Mouse (Mus musculus) lung, embryonic 14.5 days (tissue): ENCODE results near the gene Ifi208. TPM values are rescaled to one million over a fixed set of nuclear protein-coding genes. Genes with fewer than 3 reads are reported as not detected.
"Not testable (repeated sequence)": the region's sequence is repeated elsewhere in the genome, so short reads cannot be mapped to it uniquely, and the experiment has no call there.

Experiments
- ATAC-seq: fragments of 200-750 bp; cut with Nextera tagmentation; 2 replicates; pipeline ENCODE4 v1.8.0; 2017; ENCODE audit warnings: mild to moderate bottlenecking, moderate TSS enrichment, moderate library complexity; ENCODE audit not compliant: insufficient read depth
- DNase-seq: peaks from one replicate; pipeline ENCODE4 v3.0.0-alpha.2; 2015
- H3K27ac ChIP-seq: fragments of 300-500 bp; sonication (generic); 2 replicates; pipeline ENCODE4 v1.5.1; 2014; ENCODE audit warnings: low read depth, mild to moderate bottlenecking, moderate library complexity
- H3K27me3 ChIP-seq: fragments of 300-500 bp; sonication (generic); 2 replicates; pipeline ENCODE4 v1.6.1; 2014; ENCODE audit warnings: low read length, control low read depth; ENCODE audit not compliant: insufficient read depth
- H3K36me3 ChIP-seq: fragments of 300-500 bp; sonication (generic); 2 replicates; pipeline ENCODE4 v1.6.1; 2014; ENCODE audit warnings: control low read depth; ENCODE audit not compliant: insufficient read depth
- H3K4me1 ChIP-seq: fragments of 300-500 bp; sonication (generic); 2 replicates; pipeline ENCODE4 v1.6.1; 2014; ENCODE audit warnings: antibody characterized with exemption, control low read depth; ENCODE audit not compliant: insufficient read depth
- H3K4me2 ChIP-seq: fragments of 300-500 bp; sonication (generic); 2 replicates; pipeline ENCODE4 v1.6.1; 2014; ENCODE audit warnings: mild to moderate bottlenecking
- H3K4me3 ChIP-seq: fragments of 300-500 bp; sonication (generic); 2 replicates; pipeline ENCODE4 v1.5.1; 2014; ENCODE audit warnings: low read depth, low read length
- H3K9ac ChIP-seq: fragments of 300-500 bp; sonication (generic); 2 replicates; pipeline ENCODE4 v1.6.1; 2014
- H3K9me3 ChIP-seq: fragments of 300-500 bp; sonication (generic); 2 replicates; pipeline ENCODE4 v1.6.1; 2016; ENCODE audit warnings: low read depth, low read length, control low read depth
- CTCF ChIP-seq: IDR thresholded peaks from 2 replicates; pipeline ENCODE4 v1.5.1; 2016; ENCODE audit warnings: antibody characterized with exemption, low read depth
- WGBS: fragments of 180-500 bp; shearing (Covaris S2); extraction: QIAGEN DNeasy Blood & Tissue Kit; methylation state at CpG from one replicate; pipeline ENCODE4 v1.1.7; 2014; 5-methylcytosine and 5-hydroxymethylcytosine counted together
- microRNA-seq: library from miRNA; unstranded; fragments of <30 nt; microRNA quantifications from one replicate; pipeline ENCODE4, GENCODE M21; 2016; ENCODE audit warnings: borderline number of aligned reads
- polyA plus RNA-seq: library from polyadenylated mRNA; unstranded; fragments of >200 nt; fragmentation: Nextera tagmentation; extraction: Ambion mirVana; gene quantifications from 2 replicates; pipeline ENCODE4 v1.2.1, GENCODE M21; 2014

The Ifi208 gene
- polyA plus RNA-seq, 1 experiment from 2014 or later, result 0.05 TPM

DNA sequence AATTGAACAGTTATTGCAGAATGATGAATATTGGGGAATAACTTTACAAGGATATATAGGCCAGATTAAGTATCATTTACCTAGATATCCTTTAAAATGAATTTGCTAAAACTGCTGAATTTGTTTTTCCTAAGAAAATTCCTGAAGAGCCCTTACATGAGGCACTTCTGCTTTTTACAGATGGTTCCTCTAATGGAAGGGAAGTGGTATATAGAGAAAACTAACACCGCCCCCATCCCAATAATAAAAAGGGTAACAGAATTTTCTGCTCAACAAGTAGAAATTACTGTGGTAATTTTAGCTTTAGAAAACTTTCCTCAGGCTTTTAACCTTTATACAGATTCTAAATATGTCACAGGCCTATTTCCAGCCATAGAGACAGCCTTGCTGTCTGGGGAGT is 20.8 kb downstream of the Ifi208 start:
- no peaks in the 10 kb centered on the region for H3K4me1 ChIP-seq
- H3K9me3 ChIP-seq, result no peaks in the 10 kb centered on the region
- no peak overlapping the region for H3K4me3 ChIP-seq
- no peak overlapping the region for H3K4me2 ChIP-seq
- no peak for TF ChIP-seq CTCF
- ATAC-seq (no peak), DNase-seq (no peak)
- no peaks in the 10 kb centered on the region for H3K27me3 ChIP-seq
- 88% methylated on average over 1 of the region's 1 CpGs for WGBS
- H3K9ac ChIP-seq, result no peak overlapping the region
- H3K27ac ChIP-seq, result no peak overlapping the region
- no peaks in the 10 kb centered on the region for H3K36me3 ChIP-seq

- Histone ChIP-seq H3K9ac (no peak overlapping the region), H3K9me3 (no peaks in the 10 kb centered on the region)
- ATAC-seq, result no peak
Measured at GRCm38 (mm10) chr1:173733219-173733618, 59.7 kb downstream of the Ifi208 start.

GRCm38 (mm10) chr1:173735015-173735414 is 61.5 kb downstream of the Ifi208 start:
- not testable (repeated sequence) for DNase-seq, H3K36me3 ChIP-seq, H3K27me3 ChIP-seq, H3K9ac ChIP-seq, H3K4me1 ChIP-seq, ATAC-seq, H3K4me2 ChIP-seq, H3K9me3 ChIP-seq, H3K4me3 ChIP-seq, H3K27ac ChIP-seq
- WGBS, result 86% methylated on average over 4 of the region's 4 CpGs

More at GRCm38 (mm10) chr1:173733219-173733618, 59.7 kb downstream of the Ifi208 start:
- peak; percentile 49 for DNase-seq
- Histone ChIP-seq H3K27me3 (no peaks in the 10 kb centered on the region), H3K36me3 (no peaks in the 10 kb centered on the region), H3K4me3 (no peak overlapping the region), H3K4me2 (no peak overlapping the region), H3K4me1 (no peaks in the 10 kb centered on the region), H3K27ac (no peak overlapping the region)
- TF ChIP-seq CTCF, result no peak
- 9% methylated on average over 7 of the region's 7 CpGs for WGBS

- H3K27me3 ChIP-seq, result no peaks in the 10 kb centered on the region
- ATAC-seq (no peak), DNase-seq (peak; percentile 1)
- no peak overlapping the region for H3K4me2 ChIP-seq
- no peaks in the 10 kb centered on the region for H3K36me3 ChIP-seq
- no peak for TF ChIP-seq CTCF
- no peak overlapping the region for H3K27ac ChIP-seq
- H3K9me3 ChIP-seq, result no peaks in the 10 kb centered on the region
- H3K4me1 ChIP-seq, result no peaks in the 10 kb centered on the region
- no peak overlapping the region for H3K9ac ChIP-seq
- no peak overlapping the region for H3K4me3 ChIP-seq
- 57% methylated on average over 2 of the region's 2 CpGs for WGBS
Measured at GRCm38 (mm10) chr1:173736986-173737385, 63.5 kb downstream of the Ifi208 start.

- ATAC-seq, result no peak
- H3K27ac ChIP-seq, result no peak overlapping the region
Measured at GRCm38 (mm10) chr1:173740537-173740936, 67.1 kb downstream of the Ifi208 start.

GRCm38 (mm10) chr1:173741656-173742055 is 68.2 kb downstream of the Ifi208 start, which contains the start of gene Ifi207:
Gene Ifi207 (minus strand): TSS chr1:173741747.
- no peaks in the 10 kb centered on the region for H3K9me3 ChIP-seq
- H3K4me1 ChIP-seq, result no peaks in the 10 kb centered on the region
- H3K9ac ChIP-seq, result no peak within 1 kb of the TSS
- no peak within 1 kb of the TSS for H3K4me3 ChIP-seq
- no peaks in the 10 kb centered on the region for H3K36me3 ChIP-seq
- 71% methylated on average over 4 of the region's 4 CpGs for WGBS
- no peak for ATAC-seq
- H3K27me3 ChIP-seq, result no peaks in the 10 kb centered on the region
- DNase-seq, result no peak
- no peak within 1 kb of the TSS for H3K27ac ChIP-seq
- H3K4me2 ChIP-seq, result no peak within 1 kb of the TSS
- TF ChIP-seq CTCF, result no peak

More at GRCm38 (mm10) chr1:173740537-173740936, 67.1 kb downstream of the Ifi208 start:
- no peak for TF ChIP-seq CTCF
- DNase-seq, result no peak
- Histone ChIP-seq H3K27me3 (no peaks in the 10 kb centered on the region), H3K4me1 (no peaks in the 10 kb centered on the region), H3K9ac (no peak overlapping the region), H3K4me2 (no peak overlapping the region), H3K9me3 (no peaks in the 10 kb centered on the region), H3K4me3 (no peak overlapping the region), H3K36me3 (no peaks in the 10 kb centered on the region)

DNA sequence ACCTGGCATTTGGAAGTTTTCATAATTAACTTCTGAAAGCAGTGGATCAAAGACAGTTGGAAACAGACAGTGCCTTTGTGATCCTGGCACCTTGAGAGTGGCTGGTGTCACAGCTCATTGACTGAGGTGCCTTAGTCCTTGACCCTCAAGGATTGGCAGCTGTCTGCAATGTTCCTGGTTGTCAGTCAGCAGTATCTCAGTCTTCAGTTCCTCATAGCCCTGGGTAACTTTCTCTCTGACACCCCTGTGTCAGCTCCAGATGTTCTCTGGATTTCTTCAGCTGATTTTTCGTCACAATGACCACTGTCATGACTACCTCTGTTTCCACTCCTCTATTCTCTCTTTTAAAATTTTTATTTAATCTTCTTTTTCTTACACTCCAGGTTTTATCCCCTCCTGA is 68.8 kb downstream of the Ifi208 start:
- Histone ChIP-seq H3K4me1 (no peaks in the 10 kb centered on the region), H3K9me3 (no peaks in the 10 kb centered on the region), H3K4me3 (no peak overlapping the region), H3K9ac (no peak overlapping the region), H3K27ac (no peak overlapping the region), H3K4me2 (no peak overlapping the region), H3K27me3 (no peaks in the 10 kb centered on the region), H3K36me3 (no peaks in the 10 kb centered on the region)
- 45% methylated on average over 1 of the region's 1 CpGs for WGBS
- no peak for DNase-seq
- no peak for ATAC-seq
- no peak for TF ChIP-seq CTCF

Small RNA genes lying within 50 kb of the gene (microRNA-seq; reads per million reads assigned to microRNA genes)
- gene Gm44339, result not detected

Other genes with a start within 250 kb of the Ifi208 start
- 0.17 and 0.18 TPM in 2 replicates for gene Ifi206, start 182.6 kb upstream of the Ifi208 start, polyA plus RNA-seq
- not detected in 2 replicates for gene Ifi214, start 137.7 kb upstream of the Ifi208 start, polyA plus RNA-seq
- not detected in 2 replicates for gene Ifi213, start 74.4 kb upstream of the Ifi208 start, polyA plus RNA-seq
- 0.26 and 0.30 TPM in 2 replicates for gene Ifi209, start 42.8 kb upstream of the Ifi208 start, polyA plus RNA-seq
- gene Ifi207, start 68.1 kb downstream of the Ifi208 start, polyA plus RNA-seq, result 1.2 and 1.4 TPM in 2 replicates
- 1.2 and 2.0 TPM in 2 replicates for gene Ifi204, start 93.3 kb downstream of the Ifi208 start, polyA plus RNA-seq
- gene Ifi211, start 239.4 kb downstream of the Ifi208 start, polyA plus RNA-seq, result 0.32 and 0.49 TPM in 2 replicates